Mouse (Mus musculus) neural tube, postnatal 0 days (tissue): ENCODE results near the gene Faf2. TPM values are rescaled to one million over a fixed set of nuclear protein-coding genes. Genes with fewer than 3 reads are reported as not detected.

Source experiments
- microRNA-seq: library from miRNA; unstranded; fragments of <30 nt; microRNA quantifications from one replicate; pipeline ENCODE4, GENCODE M21; 2016
- polyA plus RNA-seq: library from polyadenylated mRNA; unstranded; fragments of >200 nt; fragmentation: Nextera tagmentation; extraction: Ambion mirVana; gene quantifications from 2 replicates; pipeline ENCODE4 v1.2.1, GENCODE M21; 2015

Faf2 gene
- 63.5 and 68.2 TPM in 2 replicates for polyA plus RNA-seq

GRCm38 (mm10) chr13:54621155-54621932, at the start of gene Faf2:
Gene Faf2, plus strand, starts transcription at chr13:54621784.

GRCm38 (mm10) chr13:54574854-54575481, 46.6 kb upstream of the Faf2 start, which contains the start of gene Arl10:
Gene Arl10, plus strand, starts transcription at chr13:54575015.

GRCm38 (mm10) chr13:54589996-54590951, 31.3 kb upstream of the Faf2 start, which contains the start of the genes Nop16 and Higd2a:
Gene Nop16, minus strand, starts transcription at chr13:54590090.
Gene Higd2a, plus strand, starts transcription at chr13:54590207.

GRCm38 (mm10) chr13:54610972-54611754, 10.4 kb upstream of the Faf2 start, which contains the start of gene Cltb:
Gene Cltb, minus strand, starts transcription at chr13:54611344.

GRCm38 (mm10) chr13:54693558-54694347, 72.2 kb downstream of the Faf2 start, which contains the start of gene Rnf44:
Gene Rnf44, minus strand, starts transcription at chr13:54693907.

GRCm38 (mm10) chr13:54701243-54701642, 79.7 kb downstream of the Faf2 start, which contains the start of gene Cdhr2:
Gene Cdhr2, plus strand, starts transcription at chr13:54701461.

Small RNA genes within 50 kb of the gene (microRNA-seq; reads per million reads assigned to microRNA genes)
- not detected for gene Gm24195

Other genes starting within 250 kb of the Faf2 start
- 80.2 and 88.1 TPM in 2 replicates for gene Thoc3, start 152.9 kb upstream of the Faf2 start, polyA plus RNA-seq
- gene Simc1, start 118.0 kb upstream of the Faf2 start, polyA plus RNA-seq = 12.1 and 12.6 TPM in 2 replicates
- gene 4833439L19Rik, start 56.3 kb upstream of the Faf2 start, polyA plus RNA-seq = 202 and 212 TPM in 2 replicates
- 68.5 and 72.5 TPM in 2 replicates for gene Arl10, start 46.8 kb upstream of the Faf2 start, polyA plus RNA-seq
- gene Nop16, start 31.7 kb upstream of the Faf2 start, polyA plus RNA-seq = 54.0 and 56.1 TPM in 2 replicates
- 356 and 375 TPM in 2 replicates for gene Higd2a, start 31.6 kb upstream of the Faf2 start, polyA plus RNA-seq
- gene Cltb, start 10.4 kb upstream of the Faf2 start, polyA plus RNA-seq = 338 and 377 TPM in 2 replicates
- 62.0 and 62.8 TPM in 2 replicates for gene Rnf44, start 72.1 kb downstream of the Faf2 start, polyA plus RNA-seq
- gene Cdhr2, start 79.7 kb downstream of the Faf2 start, polyA plus RNA-seq = 0.30 and 0.43 TPM in 2 replicates
- gene Gprin1, start 128.1 kb downstream of the Faf2 start, polyA plus RNA-seq = 23.6 and 26.8 TPM in 2 replicates
- 254 and 271 TPM in 2 replicates for gene Sncb, start 144.8 kb downstream of the Faf2 start, polyA plus RNA-seq
- not detected in 2 replicates for gene Eif4e1b, start 162.2 kb downstream of the Faf2 start, polyA plus RNA-seq
- gene Tspan17, start 167.6 kb downstream of the Faf2 start, polyA plus RNA-seq = 184 and 193 TPM in 2 replicates